Mouse (Mus musculus) forebrain, embryonic 14.5 days (tissue): ENCODE measurements around the gene Pcgf2. TPM values are rescaled to one million over a fixed set of nuclear protein-coding genes. Genes with fewer than 3 reads are reported as not detected.

Experiments
- ATAC-seq: fragments of 200-750 bp; cut with Nextera tagmentation; 2 replicates; pipeline ENCODE4 v1.8.0; 2017; ENCODE audit warnings: mild to moderate bottlenecking, moderate library complexity
- DNase-seq: peaks from one replicate; pipeline ENCODE4 v3.0.0-alpha.2; 2015; ENCODE audit warnings: low spot score
- H3K27ac ChIP-seq: fragments of 300-500 bp; sonication (generic); 2 replicates; pipeline ENCODE4 v1.5.1; 2014; ENCODE audit warnings: low read depth, mild to moderate bottlenecking, control low read depth, low read length, moderate library complexity
- H3K27me3 ChIP-seq: fragments of 300-500 bp; sonication (generic); replicated peaks from 2 replicates; pipeline ENCODE4 v1.6.1; 2014; ENCODE audit warnings: low read length, control low read depth, mixed read lengths; ENCODE audit not compliant: control insufficient read depth, insufficient read depth
- H3K36me3 ChIP-seq: fragments of 300-500 bp; sonication (generic); 2 replicates; pipeline ENCODE4 v1.6.1; 2014; ENCODE audit warnings: low read length, control low read depth; ENCODE audit not compliant: control insufficient read depth, insufficient read depth
- H3K4me1 ChIP-seq: fragments of 300-500 bp; sonication (generic); 2 replicates; pipeline ENCODE4 v1.6.1; 2014; ENCODE audit warnings: antibody characterized with exemption, low read length, control low read depth; ENCODE audit not compliant: control insufficient read depth, insufficient read depth
- H3K4me2 ChIP-seq: fragments of 300-500 bp; sonication (generic); 2 replicates; pipeline ENCODE4 v1.6.1; 2014; ENCODE audit warnings: mild to moderate bottlenecking, control low read depth, low read length
- H3K4me3 ChIP-seq: fragments of 300-500 bp; sonication (generic); 2 replicates; pipeline ENCODE4 v1.5.1; 2014; ENCODE audit warnings: low read depth, low read length, control low read depth
- H3K9ac ChIP-seq: fragments of 300-500 bp; sonication (generic); 2 replicates; pipeline ENCODE4 v1.6.1; 2014; ENCODE audit warnings: mild to moderate bottlenecking, low read length, control low read depth, moderate library complexity
- H3K9me3 ChIP-seq: fragments of 300-500 bp; sonication (generic); replicated peaks from 2 replicates; pipeline ENCODE4 v1.6.1; 2016; ENCODE audit warnings: low read length, control low read depth, mixed read lengths; ENCODE audit not compliant: control insufficient read depth
- WGBS: fragments of 180-500 bp; shearing (Covaris S2); extraction: QIAGEN DNeasy Blood & Tissue Kit; methylation state at CpG from one replicate; pipeline ENCODE4 v1.1.7; 2014; 5-methylcytosine and 5-hydroxymethylcytosine counted together
- microRNA-seq: library from miRNA; unstranded; fragments of <30 nt; microRNA quantifications from one replicate; pipeline ENCODE4, GENCODE M21; 2016
- polyA plus RNA-seq: library from polyadenylated mRNA; unstranded; fragments of >200 nt; fragmentation: Nextera tagmentation; extraction: Ambion mirVana; gene quantifications from 2 replicates; pipeline ENCODE4 v1.2.1, GENCODE M21; 2014

The Pcgf2 gene
- polyA plus RNA-seq, 1 experiment from 2014 or later, result 17.6 TPM

- DNase-seq, result no peak
- H3K4me2 ChIP-seq, result no peak overlapping the region
- H3K4me1 ChIP-seq, result no peaks in the 10 kb centered on the region
- no peaks in the 10 kb centered on the region for H3K36me3 ChIP-seq
- no peaks in the 10 kb centered on the region for H3K27me3 ChIP-seq
- H3K9ac ChIP-seq, result no peak overlapping the region
- ATAC-seq, result no peak
- WGBS, result 79% methylated on average over 8 of the region's 8 CpGs
- no peak overlapping the region for H3K4me3 ChIP-seq
- H3K9me3 ChIP-seq, result no peaks in the 10 kb centered on the region
- no peak overlapping the region for H3K27ac ChIP-seq
Observed at GRCm38 (mm10) chr11:97643380-97644055, 56.8 kb downstream of the Pcgf2 start.

GRCm38 (mm10) chr11:97642746-97643145 is 57.6 kb downstream of the Pcgf2 start:
- WGBS, result 44% methylated on average over 2 of the region's 2 CpGs
- H3K27ac ChIP-seq, result no peak overlapping the region

DNA sequence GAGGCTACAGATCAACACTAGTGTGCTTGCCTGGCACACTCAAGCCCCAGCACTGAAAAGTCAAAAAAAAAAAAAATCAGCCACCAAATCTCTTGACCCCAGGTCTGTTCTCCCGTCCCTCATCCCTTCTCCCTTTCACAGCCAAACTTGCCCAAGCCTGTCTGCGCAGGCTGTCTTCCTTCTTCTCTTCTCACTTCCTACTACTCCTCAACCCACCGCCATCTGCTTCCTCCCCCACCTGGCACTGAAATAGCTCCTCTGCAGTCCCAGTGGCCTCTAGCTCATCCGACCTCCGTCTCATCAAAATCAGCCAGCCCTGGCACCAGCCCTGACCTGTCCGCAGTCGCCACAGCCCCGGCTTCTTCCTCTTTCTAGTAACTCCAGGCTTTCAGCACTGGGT is 58.6 kb downstream of the Pcgf2 start:
- Histone ChIP-seq H3K4me2 (no peak overlapping the region), H3K9ac (no peak overlapping the region), H3K4me3 (no peak overlapping the region), H3K27ac (no peak overlapping the region), H3K27me3 (no peaks in the 10 kb centered on the region), H3K36me3 (no peaks in the 10 kb centered on the region), H3K9me3 (no peaks in the 10 kb centered on the region), H3K4me1 (no peaks in the 10 kb centered on the region)
- DNase-seq (no peak), ATAC-seq (no peak)
- WGBS, result 62% methylated on average over 8 of the region's 8 CpGs

More at GRCm38 (mm10) chr11:97642746-97643145, 57.6 kb downstream of the Pcgf2 start:
- H3K36me3 ChIP-seq, result no peaks in the 10 kb centered on the region
- ATAC-seq (no peak), DNase-seq (no peak)
- no peaks in the 10 kb centered on the region for H3K27me3 ChIP-seq
- H3K9me3 ChIP-seq, result no peaks in the 10 kb centered on the region
- no peak overlapping the region for H3K4me3 ChIP-seq
- no peaks in the 10 kb centered on the region for H3K4me1 ChIP-seq
- no peak overlapping the region for H3K4me2 ChIP-seq
- H3K9ac ChIP-seq, result no peak overlapping the region

Small RNA genes lying within 50 kb of the gene (microRNA-seq; reads per million reads assigned to microRNA genes)
- gene Gm24158 (not detected), gene Mir6927 (not detected), gene Mir8102 (0.66 reads per million)

Other genes with a start within 250 kb of the Pcgf2 start
- gene 4933428G20Rik, start 200.2 kb downstream of the Pcgf2 start, polyA plus RNA-seq, result 0.40 TPM in 1 of 2 replicates, not detected in the other
- gene Srcin1, start 124.3 kb downstream of the Pcgf2 start, polyA plus RNA-seq, result 5.6 and 6.4 TPM in 2 replicates
- 2.5 and 3.3 TPM in 2 replicates for gene Epop, start 70.8 kb downstream of the Pcgf2 start, polyA plus RNA-seq
- gene Mllt6, start 37.1 kb downstream of the Pcgf2 start, polyA plus RNA-seq, result 5.0 and 5.9 TPM in 2 replicates
- 17.3 and 19.5 TPM in 2 replicates for gene Cisd3, start 14.7 kb downstream of the Pcgf2 start, polyA plus RNA-seq
- gene Psmb3, start 2.9 kb upstream of the Pcgf2 start, polyA plus RNA-seq, result 530 and 674 TPM in 2 replicates
- gene Pip4k2b, start 44.2 kb upstream of the Pcgf2 start, polyA plus RNA-seq, result 6.0 and 6.9 TPM in 2 replicates
- gene Cwc25, start 66.1 kb upstream of the Pcgf2 start, polyA plus RNA-seq, result 9.9 and 11.1 TPM in 2 replicates
- 0.50 TPM in 1 of 2 replicates, not detected in the other for gene 1700001P01Rik, start 75.4 kb upstream of the Pcgf2 start, polyA plus RNA-seq
- 348 and 451 TPM in 2 replicates for gene Rpl23, start 81.9 kb upstream of the Pcgf2 start, polyA plus RNA-seq
- gene Lasp1, start 98.5 kb upstream of the Pcgf2 start, polyA plus RNA-seq, result 77.6 and 94.6 TPM in 2 replicates
- gene B230217C12Rik, start 140.3 kb upstream of the Pcgf2 start, polyA plus RNA-seq, result 20.3 and 21.5 TPM in 2 replicates
- 0.40 and 0.65 TPM in 2 replicates for gene Fbxo47, start 183.7 kb upstream of the Pcgf2 start, polyA plus RNA-seq